Mouse (Mus musculus) urinary bladder, postnatal 10 days (tissue): ENCODE measurements at regions not wholly inside any gene's neighbourhood (a gene's known extent, or its start where the extent isn't known, plus 50 kb on each side); places are given as distances from the start of the nearest gene placed in this dataset.
A peak's percentile ranks its signal among the peaks of the same experiment; 100 is the strongest.

Experiments
- DNase-seq: peaks from one replicate; pipeline ENCODE4 v3.0.0; 2022; ENCODE audit warnings: low spot score

- DNase-seq = no peak
Measured at GRCm38 (mm10) chr15:56425986-56426385, 1051.4 kb downstream of the Slc22a22 start.

GRCm38 (mm10) chr15:56420681-56421080 is 1056.7 kb downstream of the Slc22a22 start:
- DNase-seq = no peak

- no peak for DNase-seq
Measured at GRCm38 (mm10) chr15:56391982-56392381, 1085.4 kb downstream of the Slc22a22 start.

- DNase-seq = no peak
Measured at GRCm38 (mm10) chr15:56378511-56378910, 1098.9 kb downstream of the Slc22a22 start.

GRCm38 (mm10) chr15:56350903-56351302 is 1126.5 kb downstream of the Slc22a22 start:
- DNase-seq = no peak

GRCm38 (mm10) chr15:56346111-56346510 is 1131.3 kb downstream of the Slc22a22 start:
- no peak for DNase-seq

GRCm38 (mm10) chr15:56344973-56345372 is 1132.5 kb downstream of the Slc22a22 start:
- no peak for DNase-seq

- no peak for DNase-seq
Measured at GRCm38 (mm10) chr15:56344304-56344932, 1133.0 kb downstream of the Slc22a22 start.

GRCm38 (mm10) chr15:56337879-56338278 is 1139.5 kb downstream of the Slc22a22 start:
- no peak for DNase-seq

- DNase-seq = peak; percentile 22
Measured at GRCm38 (mm10) chr15:56336449-56336848, 1141.0 kb downstream of the Slc22a22 start.

- DNase-seq = no peak
Measured at GRCm38 (mm10) chr15:56335011-56335410, 1142.4 kb downstream of the Slc22a22 start.

- no peak for DNase-seq
Measured at GRCm38 (mm10) chr15:56320501-56320900, 1156.9 kb downstream of the Slc22a22 start.

GRCm38 (mm10) chr15:56294910-56295438 is 1182.5 kb downstream of the Slc22a22 start:
- DNase-seq = no peak

GRCm38 (mm10) chr15:56278622-56279301 is 1198.7 kb downstream of the Slc22a22 start:
- DNase-seq = no peak

- DNase-seq = no peak
Measured at GRCm38 (mm10) chr15:56278006-56278405, 1199.4 kb downstream of the Slc22a22 start.

- no peak for DNase-seq
Measured at GRCm38 (mm10) chr15:56248731-56249130, 1228.7 kb downstream of the Slc22a22 start.

- DNase-seq = no peak
Measured at GRCm38 (mm10) chr15:56244004-56244735, 1233.3 kb downstream of the Slc22a22 start.

GRCm38 (mm10) chr15:56202552-56202951 is 1274.9 kb downstream of the Slc22a22 start:
- DNase-seq = no peak

- DNase-seq = no peak
Measured at GRCm38 (mm10) chr15:56199336-56199735, 1278.1 kb downstream of the Slc22a22 start.

- DNase-seq = no peak
Measured at GRCm38 (mm10) chr15:56197425-56198201, 1279.8 kb downstream of the Slc22a22 start.

GRCm38 (mm10) chr15:56166236-56166635 is 1311.2 kb downstream of the Slc22a22 start:
- DNase-seq = no peak

- DNase-seq = no peak
Measured at GRCm38 (mm10) chr15:56158726-56159125, 1318.7 kb downstream of the Slc22a22 start.
